Mouse (Mus musculus) hindbrain, embryonic 14.5 days (tissue): ENCODE results near the gene Pde4a. TPM values are rescaled to one million over a fixed set of nuclear protein-coding genes. Genes with fewer than 3 reads are reported as not detected.

ENCODE experiments used
- ATAC-seq: fragments of 200-750 bp; cut with Nextera tagmentation; 2 replicates; pipeline ENCODE4 v1.8.0; 2017; ENCODE audit warnings: moderate number of reproducible peaks, mild to moderate bottlenecking, moderate TSS enrichment, moderate library complexity; ENCODE audit not compliant: low FRiP score
- DNase-seq: peaks from one replicate; pipeline ENCODE4 v3.0.0-alpha.2; 2015; ENCODE audit warnings: low spot score
- H3K27ac ChIP-seq: fragments of 300-500 bp; sonication (generic); 2 replicates; pipeline ENCODE4 v1.5.1; 2014; ENCODE audit warnings: mild to moderate bottlenecking, moderate library complexity
- H3K27me3 ChIP-seq: fragments of 300-500 bp; sonication (generic); 2 replicates; pipeline ENCODE4 v1.6.1; 2014; ENCODE audit warnings: mild to moderate bottlenecking, low read length, mixed read lengths; ENCODE audit not compliant: control insufficient read depth, insufficient read depth
- H3K36me3 ChIP-seq: fragments of 300-500 bp; sonication (generic); replicated peaks from 2 replicates; pipeline ENCODE4 v1.6.1; 2014; ENCODE audit not compliant: control insufficient read depth, insufficient read depth
- H3K4me1 ChIP-seq: fragments of 300-500 bp; sonication (generic); replicated peaks from 2 replicates; pipeline ENCODE4 v1.6.1; 2014; ENCODE audit warnings: antibody characterized with exemption, low read length, mixed read lengths; ENCODE audit not compliant: control insufficient read depth, insufficient read depth
- H3K4me2 ChIP-seq: fragments of 300-500 bp; sonication (generic); replicated peaks from 2 replicates; pipeline ENCODE4 v1.6.1; 2014; ENCODE audit warnings: mild to moderate bottlenecking, moderate library complexity
- H3K4me3 ChIP-seq: fragments of 300-500 bp; sonication (generic); replicated peaks from 2 replicates; pipeline ENCODE4 v1.5.1; 2014; ENCODE audit warnings: mild to moderate bottlenecking, low read length
- H3K9ac ChIP-seq: fragments of 300-500 bp; sonication (generic); 2 replicates; pipeline ENCODE4 v1.6.1; 2014
- H3K9me3 ChIP-seq: fragments of 300-500 bp; sonication (generic); 2 replicates; pipeline ENCODE4 v1.6.1; 2016; ENCODE audit warnings: low read length; ENCODE audit not compliant: control insufficient read depth
- WGBS: fragments of 180-500 bp; shearing (Covaris S2); extraction: QIAGEN DNeasy Blood & Tissue Kit; methylation state at CpG from one replicate; pipeline ENCODE4 v1.1.7; 2014; 5-methylcytosine and 5-hydroxymethylcytosine counted together
- polyA plus RNA-seq: library from polyadenylated mRNA; unstranded; fragments of >200 nt; fragmentation: Nextera tagmentation; extraction: Ambion mirVana; gene quantifications from 2 replicates; pipeline ENCODE4 v1.2.1, GENCODE M21; 2014

Gene Pde4a
- polyA plus RNA-seq, 1 experiment from 2014 or later = 28.8 TPM

DNA sequence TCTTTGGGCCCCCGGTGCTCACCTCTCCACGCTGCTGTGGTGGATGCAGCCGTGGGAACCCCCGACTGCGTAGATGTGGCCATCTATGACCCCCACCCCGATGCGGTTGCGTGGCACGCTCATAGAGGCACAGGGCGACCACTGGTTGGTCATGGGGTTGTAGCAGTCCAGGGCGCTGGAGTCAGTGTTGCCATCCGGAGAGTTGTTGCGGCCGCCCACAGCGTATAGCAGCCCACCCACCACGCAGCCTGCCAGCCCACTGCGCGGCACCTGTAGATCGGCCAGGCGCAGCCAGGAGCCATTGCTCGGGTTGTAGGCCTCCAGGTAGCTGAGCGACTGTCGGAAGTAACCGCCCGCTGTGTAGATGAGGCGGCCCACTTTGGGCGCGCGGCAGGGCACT is 67.9 kb downstream of the Pde4a start:
- Histone ChIP-seq H3K36me3 (peaks cover 61% of the 10 kb centered on the region), H3K9ac (no peak overlapping the region), H3K9me3 (no peaks in the 10 kb centered on the region), H3K4me2 (no peak overlapping the region), H3K27me3 (no peaks in the 10 kb centered on the region), H3K4me1 (peaks cover 21% of the 10 kb centered on the region), H3K4me3 (no peak overlapping the region), H3K27ac (no peak overlapping the region)
- DNase-seq = no peak
- no peak for ATAC-seq
- 86% methylated on average over 29 of the region's 29 CpGs for WGBS

DNA sequence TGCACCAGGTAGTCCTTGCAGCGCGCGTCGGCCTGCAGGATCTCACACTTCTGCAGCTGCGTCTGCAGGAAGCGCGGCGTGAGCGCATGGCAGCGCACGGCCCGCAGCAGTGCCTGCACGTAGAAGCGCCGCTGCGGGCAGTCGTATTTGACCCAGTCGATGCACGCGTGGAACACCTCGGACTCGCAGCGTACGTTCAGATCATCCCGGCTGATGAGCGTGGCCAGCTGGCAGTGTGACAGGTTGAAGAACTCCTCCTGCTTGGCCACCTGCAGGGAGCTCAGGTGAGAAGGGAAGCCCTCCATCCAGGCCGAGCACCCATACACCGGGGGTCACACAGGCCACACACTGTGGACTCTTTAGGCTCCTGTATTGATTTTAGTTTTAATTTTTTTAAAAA is 68.3 kb downstream of the Pde4a start:
- no peak overlapping the region for H3K4me3 ChIP-seq
- H3K27me3 ChIP-seq = no peaks in the 10 kb centered on the region
- no peak for DNase-seq
- H3K36me3 ChIP-seq = peaks cover 59% of the 10 kb centered on the region
- 81% methylated on average over 28 of the region's 28 CpGs for WGBS
- H3K4me2 ChIP-seq = no peak overlapping the region
- peaks cover 21% of the 10 kb centered on the region for H3K4me1 ChIP-seq
- no peak overlapping the region for H3K9ac ChIP-seq
- no peak overlapping the region for H3K27ac ChIP-seq
- H3K9me3 ChIP-seq = no peaks in the 10 kb centered on the region
- ATAC-seq = no peak

DNA sequence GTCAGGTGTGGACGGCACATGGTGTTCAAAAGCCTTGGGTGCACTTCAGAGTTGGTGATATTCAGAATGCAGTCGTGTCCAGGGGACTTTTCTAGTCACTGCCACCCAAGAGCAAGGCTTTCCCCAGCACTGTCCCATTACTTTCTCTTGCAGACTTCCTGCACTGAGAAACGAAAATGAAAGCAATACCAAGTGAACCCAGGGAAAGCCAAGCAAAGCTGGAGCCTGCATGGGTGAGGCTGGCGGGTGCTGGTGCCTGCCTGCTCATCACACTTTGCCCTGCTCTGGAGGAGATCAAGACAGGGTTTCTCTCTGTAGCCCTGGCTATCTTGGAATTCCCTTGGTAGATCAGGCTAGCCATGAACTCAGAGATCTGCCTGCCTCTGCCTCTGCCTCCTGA is 69.8 kb downstream of the Pde4a start:
- DNase-seq (no peak), ATAC-seq (no peak)
- no peaks in the 10 kb centered on the region for H3K9me3 ChIP-seq
- H3K27me3 ChIP-seq = no peaks in the 10 kb centered on the region
- H3K4me1 ChIP-seq = peaks cover 21% of the 10 kb centered on the region
- H3K36me3 ChIP-seq = peaks cover 44% of the 10 kb centered on the region
- H3K27ac ChIP-seq = no peak overlapping the region
- 82% methylated on average over 4 of the region's 4 CpGs for WGBS
- H3K4me2 ChIP-seq = no peak overlapping the region
- no peak overlapping the region for H3K4me3 ChIP-seq
- no peak overlapping the region for H3K9ac ChIP-seq

DNA sequence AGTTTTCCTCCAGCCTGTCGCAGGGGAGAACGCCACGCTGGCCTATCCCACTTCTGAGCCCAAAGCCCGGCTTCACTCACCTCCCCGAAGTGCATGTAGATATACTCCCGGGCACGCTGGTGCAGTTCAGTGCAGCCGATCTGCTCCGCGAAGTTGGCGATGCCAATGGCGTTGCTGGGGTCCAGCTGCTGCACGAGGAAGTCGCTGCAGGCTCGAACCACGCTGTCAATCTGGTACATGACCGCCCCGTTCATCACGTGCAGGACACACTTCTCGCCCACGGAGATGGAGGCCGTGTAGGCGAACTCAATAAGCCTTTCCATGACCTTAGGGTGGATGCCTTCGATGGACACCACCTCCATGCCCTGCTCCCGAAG is 71.5 kb downstream of the Pde4a start:
- 81% methylated on average over 25 of the region's 25 CpGs for WGBS
- H3K9ac ChIP-seq = peak overlapping the region; percentile 98
- peaks cover 30% of the 10 kb centered on the region for H3K36me3 ChIP-seq
- H3K9me3 ChIP-seq = no peaks in the 10 kb centered on the region
- 0 out of 2 replicates have a peak, but pooled peaks cover under 1% of the 10 kb centered on the region for H3K27me3 ChIP-seq
- H3K4me1 ChIP-seq = peaks cover 21% of the 10 kb centered on the region
- H3K27ac ChIP-seq = no peak overlapping the region; the same call in 1 of the 2 replicates
- H3K4me2 ChIP-seq = peak overlapping the region; percentile 65
- no peak for DNase-seq
- peak overlapping the region; percentile 92 for H3K4me3 ChIP-seq
- no peak for ATAC-seq

DNA sequence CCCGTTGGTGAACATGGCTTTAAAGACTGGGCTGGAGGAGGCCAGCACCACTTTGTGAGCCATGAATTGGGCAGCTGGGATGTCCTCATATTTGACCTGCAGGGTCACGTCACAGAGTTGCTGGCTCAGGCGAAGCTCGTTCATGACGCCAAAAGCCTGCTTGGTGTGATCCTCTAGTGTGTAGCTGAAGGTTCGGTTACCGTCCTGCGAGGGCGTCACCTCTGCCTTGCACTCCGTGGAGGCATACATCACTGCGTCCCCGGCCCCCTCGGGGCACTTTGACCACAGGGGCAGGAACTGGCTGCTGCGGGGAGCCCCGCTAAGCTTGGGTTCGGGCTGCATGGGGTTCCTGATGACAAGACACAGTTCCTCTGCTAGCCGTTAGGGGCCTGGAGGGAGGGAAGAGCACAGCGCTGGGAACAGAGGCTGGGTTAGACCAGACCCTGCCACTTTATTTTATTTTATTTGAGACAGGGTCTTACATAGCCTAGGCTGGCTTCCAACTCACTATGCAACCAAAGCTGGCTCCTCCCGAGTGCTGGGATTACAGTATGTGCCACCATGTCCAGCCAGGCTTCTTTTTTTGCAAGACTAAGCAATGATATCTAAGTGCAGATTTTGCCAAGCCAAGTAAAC is 72.0 kb downstream of the Pde4a start:
- Histone ChIP-seq H3K36me3 (peaks cover 29% of the 10 kb centered on the region), H3K4me2 (peak overlapping the region; percentile 65), H3K27ac (peak overlapping the region; percentile 90), H3K9ac (peak overlapping the region; percentile 98), H3K9me3 (no peaks in the 10 kb centered on the region), H3K27me3 (peaks cover 5% of the 10 kb centered on the region; the same call in 1 of the 2 replicates), H3K4me3 (peak overlapping the region; percentile 92), H3K4me1 (peaks cover 21% of the 10 kb centered on the region)
- DNase-seq (peak; percentile 52), ATAC-seq (0 out of 2 replicates have a peak, but pooled peaks have one; percentile 7)
- 20% methylated on average over 19 of the region's 19 CpGs for WGBS

DNA sequence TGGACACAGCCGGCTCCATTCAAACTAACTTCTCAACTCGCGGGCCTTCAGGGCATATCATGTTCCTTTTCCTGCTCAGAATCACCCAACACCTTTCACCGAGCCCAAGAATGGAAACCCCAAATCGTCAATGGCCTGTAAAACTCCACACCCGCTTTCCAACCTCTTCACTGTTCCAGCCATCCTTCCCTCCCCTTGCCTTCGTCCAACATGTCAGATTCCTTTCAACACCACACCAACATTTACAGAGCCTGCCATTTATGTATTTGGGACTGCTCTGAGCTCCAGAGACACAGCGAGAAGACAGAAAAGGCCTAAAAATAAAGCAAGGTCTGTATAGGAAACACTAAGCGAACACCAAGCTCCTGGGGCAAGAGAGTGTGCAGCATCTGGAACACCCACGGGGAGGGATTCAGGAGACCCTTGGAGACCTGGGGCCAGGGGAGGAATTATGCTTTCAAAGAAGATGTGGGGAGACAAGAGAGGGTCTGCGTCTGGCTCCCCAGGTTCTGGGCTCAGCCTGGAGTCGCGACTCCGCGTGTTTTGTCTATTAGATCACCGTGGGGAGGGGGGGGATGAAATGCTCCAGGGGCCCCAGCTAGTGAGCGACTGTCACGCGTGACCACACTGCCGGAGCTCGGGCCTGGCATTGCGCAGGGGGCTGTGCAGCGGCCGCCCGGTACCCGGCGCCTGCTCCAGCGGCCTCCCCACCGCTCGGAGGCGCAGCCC is 72.7 kb downstream of the Pde4a start:
- Histone ChIP-seq H3K4me3 (peak overlapping the region; percentile 92), H3K27me3 (peaks cover 12% of the 10 kb centered on the region), H3K4me1 (peaks cover 21% of the 10 kb centered on the region), H3K4me2 (peak overlapping the region; percentile 65), H3K9ac (peak overlapping the region; percentile 98), H3K9me3 (no peaks in the 10 kb centered on the region), H3K36me3 (peaks cover 23% of the 10 kb centered on the region), H3K27ac (peak overlapping the region; percentile 90)
- ATAC-seq (no peak; the same call in 1 of the 2 replicates), DNase-seq (no peak)
- 2% methylated on average over 30 of the region's 31 CpGs for WGBS

DNA sequence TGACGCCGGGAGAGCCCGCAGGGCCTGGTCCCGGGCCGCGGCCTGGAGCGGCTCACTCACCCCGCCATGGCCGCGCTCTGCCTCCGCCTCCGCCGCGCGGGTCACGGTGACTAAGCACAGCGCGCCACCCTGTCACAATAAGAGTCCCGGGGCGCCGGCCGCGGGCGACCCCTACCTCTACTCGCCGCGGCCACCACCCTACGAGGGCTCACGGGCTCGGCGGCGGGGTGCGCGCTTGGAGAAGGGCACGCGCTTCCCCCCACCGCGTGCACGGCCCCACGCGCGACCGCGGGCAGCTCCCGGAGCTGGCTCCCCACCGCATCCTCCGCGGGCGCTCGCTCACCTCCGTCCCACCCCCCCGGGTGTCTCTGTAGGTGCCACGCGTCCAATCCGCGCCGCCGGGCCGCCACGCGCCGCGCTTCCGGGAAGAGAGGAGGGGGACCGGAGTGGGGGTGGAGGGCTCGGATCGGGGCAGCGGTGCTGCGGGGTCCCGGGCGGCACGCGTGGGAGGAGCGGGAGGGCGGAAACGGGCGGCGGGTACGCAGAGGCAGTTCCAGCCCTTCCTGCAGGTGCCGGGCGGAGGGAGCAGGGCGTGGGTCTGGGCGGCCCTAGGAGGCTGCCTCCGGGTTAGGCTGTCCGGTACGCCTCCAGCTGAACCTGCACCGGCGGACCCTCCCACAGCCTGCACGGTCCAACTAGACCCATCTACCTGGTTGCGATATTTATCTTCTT is 73.4 kb downstream of the Pde4a start, which contains the start of gene Keap1:
Keap1 (minus strand) TSS at position 629 of the 732 bp plus-strand sequence.
- peaks cover 15% of the 10 kb centered on the region for H3K36me3 ChIP-seq
- peak within 1 kb of the TSS; percentile 98 for H3K9ac ChIP-seq
- ATAC-seq (peak; percentile 86), DNase-seq (peak; percentile 71)
- H3K27ac ChIP-seq = peak within 1 kb of the TSS; percentile 90
- peaks cover 19% of the 10 kb centered on the region for H3K27me3 ChIP-seq
- peak within 1 kb of the TSS; percentile 92 for H3K4me3 ChIP-seq
- peaks cover 22% of the 10 kb centered on the region for H3K4me1 ChIP-seq
- no peaks in the 10 kb centered on the region for H3K9me3 ChIP-seq
- peak within 1 kb of the TSS; percentile 65 for H3K4me2 ChIP-seq
- under 1% methylated on average over 80 of the region's 90 CpGs for WGBS

DNA sequence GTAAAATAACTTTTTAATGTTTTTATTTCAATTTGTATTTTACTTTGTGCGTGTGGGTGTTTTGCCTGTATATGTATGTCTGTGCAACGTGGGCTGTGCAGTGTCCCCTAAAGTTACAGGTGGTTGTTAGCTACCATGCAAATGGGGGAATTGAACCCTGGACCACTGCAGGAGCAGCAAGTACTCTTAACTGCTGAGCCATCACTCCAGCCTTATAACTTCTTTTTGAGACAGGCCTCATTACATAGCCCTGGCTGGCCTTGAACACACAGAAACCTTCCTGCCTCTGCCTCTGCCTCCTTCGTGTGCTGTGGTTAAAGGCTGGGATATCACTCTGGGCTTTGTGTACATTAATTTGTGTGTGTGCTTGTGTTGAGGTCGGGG is 73.9 kb downstream of the Pde4a start:
- Histone ChIP-seq H3K27me3 (peaks cover 25% of the 10 kb centered on the region), H3K27ac (no peak overlapping the region), H3K4me1 (peaks cover 28% of the 10 kb centered on the region), H3K4me2 (peak overlapping the region; percentile 65), H3K4me3 (peak overlapping the region; percentile 92), H3K9me3 (no peaks in the 10 kb centered on the region), H3K9ac (peak overlapping the region; percentile 98), H3K36me3 (peaks cover 10% of the 10 kb centered on the region)
- no peak for DNase-seq
- 35% methylated on average over 4 of the region's 4 CpGs for WGBS
- ATAC-seq = no peak

DNA sequence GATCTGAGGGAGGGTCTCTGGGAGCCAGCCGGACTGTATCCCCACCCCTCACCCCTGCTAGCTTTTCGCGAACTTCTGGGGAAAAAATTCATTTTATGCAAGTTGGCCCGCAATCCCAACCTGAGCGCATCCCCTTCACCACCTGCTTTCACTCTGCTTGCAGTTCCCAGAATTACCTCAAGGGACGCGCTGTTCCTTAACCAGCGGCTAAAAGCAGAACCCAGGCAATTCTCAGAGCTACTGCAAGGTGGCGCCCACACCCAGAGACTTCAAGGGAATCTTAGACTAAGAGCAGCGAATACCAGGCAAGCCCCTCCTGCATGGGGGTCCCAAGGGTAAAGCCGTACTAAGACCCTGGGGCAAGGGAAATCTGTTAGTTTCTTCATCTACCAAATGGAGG is 75.8 kb downstream of the Pde4a start:
- Histone ChIP-seq H3K9ac (no peak overlapping the region), H3K27ac (no peak overlapping the region), H3K4me2 (no peak overlapping the region), H3K4me3 (no peak overlapping the region), H3K36me3 (no peaks in the 10 kb centered on the region; the same call in 1 of the 2 replicates), H3K9me3 (no peaks in the 10 kb centered on the region), H3K27me3 (peaks cover 43% of the 10 kb centered on the region), H3K4me1 (peaks cover 25% of the 10 kb centered on the region)
- 2% methylated on average over 11 of the region's 11 CpGs for WGBS
- DNase-seq = peak; percentile 84
- no peak for ATAC-seq
